Mouse (Mus musculus) CH12F3 (cell line): ENCODE data around the gene Klrg1.

ENCODE experiments used
- in situ Hi-C: fragments of 300-500 bp; cut with MboI; formaldehyde crosslinking; loops from 2 replicates; pipeline ENCODE4 v1.14.3; 2020; ENCODE audit warnings: low sequenced_read_pairs

The Klrg1 gene

GRCm38 (mm10) chr6:122282782-122283181 is at the start of gene Klrg1:
Gene Klrg1 (minus strand): TSS chr6:122282882.
- in situ Hi-C loops: no loop called here

- in situ Hi-C loops: no loop called here
Observed at GRCm38 (mm10) chr6:122325361-122325975, 42.8 kb upstream of the Klrg1 start.

DNA sequence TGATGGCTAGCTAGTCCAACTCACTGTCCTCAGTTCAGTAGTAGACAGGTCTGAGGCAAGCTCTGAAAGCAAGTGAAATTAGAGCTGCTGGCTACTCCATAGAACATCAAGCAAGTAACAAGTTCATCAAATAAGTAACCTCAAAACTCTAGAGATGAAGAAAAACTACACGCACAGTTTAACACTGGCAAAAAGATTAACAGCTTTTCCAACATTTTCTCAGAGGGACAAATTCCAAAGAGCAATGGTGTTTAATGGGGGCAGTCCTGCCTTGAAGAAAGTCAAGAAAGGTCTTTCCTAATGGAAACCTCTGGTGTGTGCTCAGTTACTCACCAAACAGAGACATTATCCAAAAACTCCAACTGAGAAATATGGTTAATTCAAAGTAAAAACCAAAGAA is 36.0 kb upstream of the Klrg1 start:
- in situ Hi-C loops: no loop called here

GRCm38 (mm10) chr6:122310187-122310820 is 27.6 kb upstream of the Klrg1 start:
- in situ Hi-C loops: no loop called here

DNA sequence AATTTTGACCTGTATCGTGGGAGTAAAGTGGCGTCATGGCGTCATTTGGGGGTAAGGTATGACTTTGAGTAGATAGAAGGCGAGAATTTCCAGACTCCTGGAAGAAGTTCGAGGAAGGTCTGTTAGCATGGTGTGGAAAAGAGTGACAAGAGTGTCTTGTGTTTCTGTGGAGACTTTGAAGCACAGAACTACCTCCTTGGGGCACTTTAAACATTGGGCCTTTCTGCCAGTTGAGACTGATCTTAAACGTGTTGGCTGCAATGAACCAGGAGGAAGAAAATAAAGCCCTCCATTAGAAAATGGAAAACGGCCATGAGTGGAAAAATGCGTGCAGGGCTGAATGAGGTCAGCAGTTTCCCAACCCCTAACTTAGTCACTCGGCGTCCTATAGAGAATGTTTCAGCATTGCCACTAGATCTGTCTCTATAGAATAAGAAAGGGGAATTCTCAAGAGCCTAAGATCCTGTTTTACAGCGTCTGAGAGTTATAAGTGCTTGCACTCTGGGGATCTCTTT is 26.8 kb upstream of the Klrg1 start:
- in situ Hi-C loops: loop anchor here (5.0 kb wide), 1 partner anchor 52 kb away; no protein-coding TSS in a partner anchor

DNA sequence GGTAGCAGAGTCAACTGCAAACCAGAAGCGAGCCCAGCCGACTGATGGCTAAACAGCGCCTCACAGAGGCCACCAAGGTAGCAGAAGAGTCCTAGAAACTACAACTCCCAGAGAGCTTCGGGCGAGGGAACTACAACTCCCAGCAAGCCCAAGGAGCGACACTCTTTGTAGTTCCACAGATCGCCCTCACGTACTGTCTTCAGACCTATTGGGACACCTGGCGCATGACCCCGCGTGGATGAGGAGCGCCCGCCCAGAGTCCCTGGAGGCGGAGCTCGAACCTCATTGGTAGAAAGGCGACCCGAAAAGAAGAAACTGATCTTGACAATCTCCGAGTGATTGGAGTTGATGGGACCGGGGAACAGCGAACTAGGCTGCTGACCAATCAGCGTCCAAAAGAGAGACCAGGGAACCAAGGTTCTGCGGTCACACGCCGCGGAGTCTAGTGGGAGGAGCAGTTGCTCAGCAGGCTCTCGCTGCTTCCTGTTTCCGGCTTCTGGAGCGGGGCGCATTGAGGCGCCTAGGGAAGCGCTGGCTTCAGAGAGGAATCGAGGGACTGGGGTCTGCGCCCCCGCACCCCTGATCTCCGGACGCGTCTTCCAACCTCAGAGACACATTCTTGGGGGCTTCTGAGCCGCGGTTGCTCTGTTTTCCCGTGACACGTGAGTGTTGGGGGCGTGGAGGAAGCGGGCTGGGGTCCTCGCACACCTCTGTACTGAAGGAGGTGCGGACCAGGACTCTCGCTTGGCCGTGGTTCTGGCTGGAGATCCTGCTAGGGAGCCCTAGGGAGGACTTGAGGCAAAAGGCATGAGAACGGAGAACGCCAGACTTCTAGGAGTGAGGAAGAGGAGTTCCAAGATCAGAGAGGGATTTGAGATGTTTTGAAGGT is 26.1 kb upstream of the Klrg1 start, which contains the start of gene M6pr:
Gene M6pr (plus strand): TSS at position 216 of the 889 bp plus-strand sequence.
- in situ Hi-C loops: loop anchor here (5.0 kb wide), 1 partner anchor 51 kb away; no protein-coding TSS in a partner anchor

DNA sequence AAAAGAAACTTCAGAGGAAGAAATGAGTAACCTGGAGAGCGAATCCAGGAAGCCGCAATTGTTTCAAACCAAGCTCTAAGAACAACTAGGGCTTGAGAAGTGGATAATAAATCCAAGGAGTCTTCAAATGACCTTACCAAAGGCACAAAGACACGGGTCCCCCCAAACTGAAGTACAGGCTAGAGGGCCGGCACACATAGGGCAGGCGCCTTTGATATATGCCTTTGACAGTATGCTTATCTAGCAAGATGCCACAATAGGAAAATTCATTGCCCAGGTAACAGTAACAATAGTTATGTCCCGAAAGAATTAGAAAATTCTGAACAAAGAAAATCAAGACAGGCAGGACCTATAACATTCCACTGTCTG is 25.4 kb upstream of the Klrg1 start:
- in situ Hi-C loops: loop anchor here (5.0 kb wide), 1 partner anchor 51 kb away; no protein-coding TSS in a partner anchor

DNA sequence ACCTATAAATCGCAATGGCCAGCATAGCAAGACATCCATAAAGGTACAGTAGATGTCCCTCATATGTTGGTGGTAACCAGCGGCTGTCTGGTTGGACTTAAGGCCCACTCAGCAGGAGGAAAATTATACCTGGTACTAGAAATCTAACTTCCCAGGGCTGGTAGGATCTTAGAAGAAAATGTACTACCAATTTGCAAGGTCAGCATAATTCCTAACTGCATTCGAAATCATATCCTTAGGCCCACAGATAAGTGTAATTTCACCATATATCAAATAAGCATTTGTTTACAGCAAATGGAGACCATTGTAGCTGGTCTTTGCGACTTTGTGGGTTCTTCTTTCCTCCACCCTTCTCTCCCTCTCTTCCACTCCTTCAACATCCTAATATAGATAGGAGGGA is 24.0 kb upstream of the Klrg1 start:
- in situ Hi-C loops: loop anchor here (5.0 kb wide), 1 partner anchor 49 kb away; no protein-coding TSS in a partner anchor

DNA sequence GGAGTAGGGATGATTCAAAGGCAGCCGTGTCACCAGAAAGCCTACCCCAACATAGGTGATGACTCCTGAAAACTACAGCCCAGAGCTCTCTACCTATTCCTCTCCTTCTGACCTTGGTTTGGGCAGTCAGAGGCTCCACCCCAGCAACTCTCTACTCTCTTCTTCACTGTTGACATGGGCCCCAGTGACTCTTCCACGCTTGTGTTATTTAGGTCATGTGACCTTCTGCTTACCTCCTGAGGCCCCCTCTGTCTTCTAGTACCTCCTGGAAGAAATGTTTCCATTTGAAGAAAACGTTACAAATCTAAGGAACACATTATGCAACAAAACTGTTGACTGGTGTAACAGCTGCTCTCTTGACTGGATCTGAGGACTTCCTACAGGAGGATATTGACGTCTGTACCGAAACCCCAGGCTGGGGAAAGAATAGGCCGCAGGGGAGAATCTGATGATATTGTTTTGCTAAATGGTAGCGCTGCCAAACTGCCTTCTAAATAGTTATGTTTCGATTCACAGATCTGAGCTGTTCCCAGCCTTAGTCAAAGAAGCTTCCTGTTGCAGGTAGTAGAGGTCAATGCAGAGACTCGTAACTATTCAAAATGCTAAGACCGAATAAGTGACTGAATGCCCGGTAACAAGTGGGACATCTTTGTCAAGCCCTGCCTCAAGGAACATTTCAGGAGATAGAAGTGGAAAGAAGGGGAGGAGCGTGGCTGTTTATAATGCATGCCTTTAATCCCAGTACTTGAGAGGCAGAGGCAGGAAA is 22.3 kb upstream of the Klrg1 start:
- in situ Hi-C loops: loop anchor here (5.0 kb wide), 1 partner anchor 48 kb away; no protein-coding TSS in a partner anchor

DNA sequence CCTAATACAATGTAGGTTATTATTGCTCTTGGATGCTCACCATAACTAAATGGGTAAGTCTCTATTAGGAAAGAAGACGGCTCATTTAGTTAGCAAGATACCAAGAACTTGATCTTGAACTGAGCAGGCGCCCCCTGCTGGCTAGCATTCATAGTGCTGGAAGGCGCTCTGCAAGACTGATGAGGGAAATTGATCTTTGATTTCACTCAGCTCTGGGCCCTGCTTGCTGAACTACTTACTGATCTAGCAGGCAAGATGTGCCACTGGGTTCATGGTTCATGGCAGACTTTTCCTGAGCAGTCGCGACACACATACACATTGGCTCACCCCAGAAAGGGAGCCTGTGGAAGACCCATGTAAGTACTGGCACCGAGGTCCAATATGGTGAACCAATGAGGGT is 21.7 kb upstream of the Klrg1 start:
- in situ Hi-C loops: no loop called here

- in situ Hi-C loops: no loop called here
Observed at GRCm38 (mm10) chr6:122303526-122303925, 20.8 kb upstream of the Klrg1 start.

DNA sequence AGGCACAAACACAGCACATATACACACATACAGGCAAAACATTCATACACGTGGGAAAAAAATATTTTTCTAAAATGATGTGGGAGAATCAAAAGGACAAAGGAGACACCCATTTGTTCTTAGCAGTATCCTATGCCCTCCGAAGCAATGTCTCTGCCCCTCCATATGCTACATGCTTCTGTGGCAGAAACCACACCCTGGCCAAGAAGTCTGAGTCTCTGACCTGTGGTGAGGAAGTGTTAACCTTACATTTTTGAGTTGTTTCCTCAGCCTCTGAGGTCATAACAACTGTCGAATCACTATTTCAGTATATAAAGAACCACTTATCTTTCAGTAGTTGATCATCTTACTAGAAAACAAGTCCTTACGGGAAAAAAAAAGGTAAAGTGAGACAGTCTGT is 20.0 kb upstream of the Klrg1 start:
- in situ Hi-C loops: no loop called here

DNA sequence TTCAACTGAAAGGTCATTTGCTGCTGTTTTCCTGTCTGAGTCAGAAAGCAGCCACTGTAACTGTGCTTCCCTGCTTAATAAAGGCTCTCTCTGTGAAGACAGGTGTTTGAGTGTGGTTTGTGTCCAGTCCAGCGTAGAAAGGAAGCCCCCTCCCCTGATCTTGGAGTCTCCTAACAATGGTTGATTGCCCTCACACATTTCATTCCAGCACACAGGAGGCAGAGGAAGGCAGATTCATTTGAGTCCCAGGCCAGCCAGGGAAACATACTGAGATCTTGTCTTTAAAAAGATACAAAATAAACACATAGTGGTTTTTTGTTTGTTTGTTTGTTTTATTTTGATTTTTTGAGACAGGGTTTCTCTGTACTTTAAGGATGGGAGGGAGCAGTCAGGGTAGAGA is 19.4 kb upstream of the Klrg1 start:
- in situ Hi-C loops: no loop called here

- in situ Hi-C loops: no loop called here
Observed at GRCm38 (mm10) chr6:122299621-122300133, 17.0 kb upstream of the Klrg1 start.

- in situ Hi-C loops: no loop called here
Observed at GRCm38 (mm10) chr6:122298223-122298609, 15.5 kb upstream of the Klrg1 start.

DNA sequence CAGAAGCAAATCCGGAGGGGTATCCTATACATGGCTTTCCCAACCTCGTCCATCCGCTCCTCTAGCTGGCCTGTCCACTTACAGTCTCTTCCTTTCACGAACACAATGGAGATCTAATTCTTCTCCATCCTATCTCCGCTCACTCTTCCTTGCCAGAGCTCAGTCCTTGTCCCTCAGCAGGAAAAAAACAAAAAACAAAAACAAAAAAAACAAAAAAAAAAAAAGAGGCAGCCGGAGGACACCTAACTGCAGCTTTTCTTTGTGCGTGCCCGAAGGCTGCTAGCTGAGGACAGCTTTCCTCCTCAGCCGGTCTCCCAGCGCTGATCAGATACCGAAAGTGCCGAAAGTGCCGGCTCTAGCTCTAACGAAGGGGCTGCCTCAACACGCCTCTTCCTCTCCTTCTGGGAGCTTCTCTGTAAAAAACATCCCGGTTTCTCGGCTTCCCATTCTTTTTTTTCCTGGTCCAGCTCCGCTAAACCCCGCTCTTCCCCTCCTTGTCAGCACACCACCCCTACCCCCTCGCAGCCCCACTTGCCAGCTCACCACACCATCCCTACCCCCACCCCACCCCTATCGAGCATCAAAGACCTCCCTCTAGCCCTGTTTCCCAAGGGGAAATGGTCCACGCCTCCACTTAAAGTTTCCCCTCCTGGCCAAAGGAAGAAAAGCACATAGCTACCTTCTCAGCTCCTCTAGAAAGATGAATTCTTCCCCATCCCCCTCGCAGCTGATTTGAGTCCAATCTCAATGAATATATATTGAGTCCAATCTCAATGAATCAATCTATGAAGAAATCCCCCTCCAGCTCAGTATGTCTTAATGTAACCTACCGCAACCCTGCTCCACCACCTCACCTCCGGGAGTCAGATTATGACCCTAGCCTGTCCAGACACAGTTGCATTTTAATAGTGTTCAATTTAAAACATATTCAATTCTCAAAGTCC is 14.9 kb upstream of the Klrg1 start:
- in situ Hi-C loops: no loop called here

- in situ Hi-C loops: no loop called here
Observed at GRCm38 (mm10) chr6:122296918-122297278, 14.2 kb upstream of the Klrg1 start.

GRCm38 (mm10) chr6:122295242-122295641 is 12.6 kb upstream of the Klrg1 start:
- in situ Hi-C loops: no loop called here

GRCm38 (mm10) chr6:122294290-122294689 is 11.6 kb upstream of the Klrg1 start:
- in situ Hi-C loops: no loop called here
